Mouse (Mus musculus) c-Kit-positive CD71-positive TER-119-positive erythroid progenitor cells, embryonic 14.5 days (primary cell): ENCODE results near the gene Tpra1.
A peak's percentile ranks its signal among the peaks of the same experiment; 100 is the strongest.

ENCODE experiments used
- DNase-seq: peaks from one replicate; pipeline ENCODE4 v3.0.0-alpha.2; 2013; ENCODE audit warnings: low spot score

Tpra1 gene

DNA sequence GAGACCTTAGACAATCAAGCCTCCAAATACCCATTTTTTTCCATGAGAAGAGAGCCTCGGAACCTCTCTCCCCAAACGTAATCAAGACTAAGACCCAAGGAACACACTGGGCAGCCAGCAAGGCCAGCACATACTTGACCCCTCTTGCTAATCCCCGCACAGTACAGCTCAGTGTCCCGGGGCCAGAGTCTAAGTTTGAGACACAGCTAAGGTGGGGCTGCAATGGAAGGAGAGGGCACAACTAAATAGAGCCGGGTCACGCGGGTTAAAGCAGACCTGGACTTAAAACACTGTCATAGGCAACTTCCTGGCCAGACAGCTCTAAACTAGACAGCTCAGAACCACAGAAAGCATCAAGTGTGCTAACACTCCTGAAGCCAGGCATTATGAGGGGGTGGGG is 11.2 kb upstream of the Tpra1 start:
- DNase-seq: no peak

DNA sequence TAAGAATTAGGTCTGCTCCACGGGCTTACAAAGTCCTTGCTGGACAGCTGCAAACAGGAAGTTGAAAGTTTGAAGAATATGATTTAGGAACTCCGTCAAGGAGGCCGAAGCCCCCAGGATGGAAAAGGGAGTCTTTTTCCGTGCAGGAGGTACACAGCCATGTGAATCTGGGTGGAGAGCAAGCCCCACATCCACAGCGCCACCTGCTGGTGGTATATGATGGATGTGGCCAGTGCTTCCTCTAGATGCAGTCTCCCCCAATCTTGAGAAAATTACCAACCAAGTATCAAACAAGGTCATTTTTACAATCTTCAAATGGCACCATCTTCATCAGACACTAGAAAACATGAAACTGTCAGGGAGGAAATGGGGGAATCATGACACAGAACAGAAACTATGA is 8.5 kb upstream of the Tpra1 start:
- DNase-seq: peak; percentile 58

DNA sequence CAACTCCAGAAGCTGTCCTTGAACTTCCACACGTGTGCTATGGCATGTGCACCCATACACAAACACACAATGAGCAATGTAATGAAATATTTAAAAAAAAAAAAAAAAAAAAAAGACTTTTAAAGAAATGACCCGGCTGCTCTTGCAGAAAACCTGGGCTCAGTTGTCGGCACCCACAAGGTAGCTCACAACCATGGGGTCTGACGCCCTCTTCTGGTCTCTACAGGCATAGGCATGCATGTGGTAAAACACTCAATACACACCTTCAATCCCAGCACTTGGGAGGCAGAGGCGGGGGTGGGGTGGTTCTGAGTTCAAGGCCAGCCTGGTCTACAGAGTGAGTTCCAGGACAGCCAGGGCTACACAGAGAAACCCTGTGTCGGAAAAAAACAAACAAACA is 6.1 kb upstream of the Tpra1 start:
- DNase-seq: no peak

DNA sequence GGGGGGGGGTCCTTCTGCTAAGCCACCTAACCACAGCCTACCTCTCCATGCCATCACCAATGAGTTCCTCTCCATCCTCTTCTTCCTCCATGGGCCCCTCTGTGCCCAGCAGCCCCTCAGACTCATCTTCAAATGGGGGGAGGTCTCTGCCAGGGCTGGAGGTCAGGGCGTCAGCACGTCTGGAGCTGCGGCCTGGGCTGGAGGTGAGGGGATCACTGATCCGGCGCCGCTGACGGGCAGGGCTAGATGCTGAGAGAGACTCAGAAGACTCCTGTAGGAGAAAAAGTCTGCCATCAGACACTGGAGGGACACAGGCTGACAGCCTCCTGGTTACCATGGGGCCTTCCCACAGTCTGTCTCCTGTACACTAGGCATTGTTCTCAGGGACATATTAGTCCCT is 4.8 kb upstream of the Tpra1 start:
- no peak for DNase-seq

DNA sequence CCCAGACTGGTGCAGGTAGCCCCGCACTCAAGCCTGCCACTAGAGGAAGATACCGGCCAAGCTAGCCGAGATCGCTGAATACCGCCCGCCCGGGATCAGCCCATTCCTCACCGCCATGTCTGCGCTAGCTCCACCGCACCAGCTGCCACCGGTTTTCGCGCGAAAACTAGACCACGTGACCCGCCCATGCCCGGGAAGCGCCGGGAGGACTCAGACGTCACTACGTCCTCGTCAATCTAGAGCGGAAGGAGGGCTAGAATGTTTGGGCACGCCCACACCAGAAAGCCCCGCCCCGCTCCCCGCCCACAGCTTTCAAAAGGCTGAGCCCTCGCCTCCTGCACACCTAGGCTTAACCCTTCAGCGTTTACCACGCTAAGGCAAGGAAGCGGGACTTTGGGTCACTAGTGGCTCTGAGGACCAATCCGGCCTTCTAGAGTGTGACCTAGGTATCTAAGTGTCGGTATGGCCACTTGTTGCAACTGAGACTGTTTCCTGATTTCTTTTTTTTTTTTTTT is 3.5 kb upstream of the Tpra1 start, which contains the start of gene Mcm2:
Gene Mcm2 (minus strand): TSS at position 247 of the 515 bp plus-strand sequence.
- peak; percentile 99 for DNase-seq

DNA sequence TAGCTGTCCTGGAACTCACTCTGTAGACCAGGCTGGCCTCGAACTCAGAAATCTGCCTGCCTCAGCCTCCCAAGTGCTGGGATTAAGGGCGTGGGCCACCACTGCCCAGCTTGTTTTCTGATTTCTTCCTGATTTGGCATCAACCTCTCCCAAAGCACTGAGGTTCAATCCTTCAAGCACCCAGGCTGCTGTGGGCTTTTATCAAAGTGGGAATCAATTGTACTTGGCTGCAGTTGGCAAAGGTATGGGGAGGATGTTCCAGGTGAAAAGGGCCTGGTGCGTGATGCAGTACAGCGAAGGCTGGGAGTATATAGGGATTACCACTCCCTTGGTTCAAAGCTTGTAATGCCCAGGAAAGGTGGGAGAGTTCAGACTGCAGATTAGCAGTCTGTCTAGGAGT is 3.0 kb upstream of the Tpra1 start:
- DNase-seq: no peak

DNA sequence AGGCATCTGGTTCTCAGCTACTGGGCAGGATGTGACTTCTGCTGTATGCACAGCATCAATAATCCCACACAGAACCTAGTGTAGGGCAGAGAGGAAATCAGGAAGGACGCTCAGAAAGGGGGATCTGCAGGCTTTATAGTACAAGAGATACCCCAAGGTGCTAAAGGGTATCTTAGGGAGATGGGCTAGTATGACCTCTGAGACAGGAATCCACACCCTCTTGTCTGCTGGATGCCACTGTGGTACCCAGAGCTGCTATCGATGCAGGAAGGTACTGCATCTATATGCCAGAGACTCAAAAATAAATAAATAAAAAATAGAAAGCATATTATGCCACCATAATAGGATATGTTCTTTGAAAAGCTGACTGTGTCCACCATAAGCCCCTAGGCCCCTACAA is 2.4 kb upstream of the Tpra1 start:
- no peak for DNase-seq

DNA sequence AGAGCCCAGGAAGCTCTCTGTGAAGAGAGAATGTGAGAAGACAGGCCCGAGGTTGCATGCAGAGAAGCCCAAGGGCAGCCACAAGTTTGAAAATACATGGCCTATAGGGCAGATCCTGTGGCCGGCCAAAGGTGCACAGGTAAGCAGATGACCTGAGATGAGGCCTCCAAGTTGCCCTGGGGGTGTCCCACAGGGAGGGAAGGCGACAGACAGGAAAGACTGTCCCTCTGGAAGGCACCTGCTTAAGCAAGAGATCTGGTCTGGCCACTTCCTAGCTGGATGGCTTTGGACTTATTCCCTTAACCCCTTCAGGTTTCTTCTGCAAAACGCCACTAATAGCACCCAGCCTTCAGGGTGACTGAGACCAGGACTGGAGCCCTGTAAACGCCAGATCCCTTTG is 580 bp upstream of the Tpra1 start:
- no peak for DNase-seq

DNA sequence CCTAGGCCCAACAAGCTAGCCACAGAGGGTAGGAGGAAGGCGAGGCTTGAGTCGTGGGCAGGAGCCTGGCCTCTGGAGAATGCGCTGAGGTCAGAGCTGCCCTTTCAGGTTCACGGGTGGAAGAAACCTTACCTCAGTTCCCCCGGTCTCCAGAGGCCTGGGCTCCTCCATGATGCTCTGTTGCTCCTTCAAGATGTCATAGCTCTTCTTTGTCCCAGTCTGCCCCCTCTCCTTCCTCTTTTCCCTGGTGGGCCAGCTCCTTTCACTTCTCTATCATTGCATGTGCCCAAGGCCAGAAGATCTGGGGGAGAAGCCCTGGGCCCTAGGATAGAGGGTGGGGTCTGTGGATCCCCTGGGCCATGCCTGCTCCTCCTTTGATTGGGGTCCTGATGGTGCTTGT is 1.7 kb downstream of the Tpra1 start:
- DNase-seq: no peak

DNA sequence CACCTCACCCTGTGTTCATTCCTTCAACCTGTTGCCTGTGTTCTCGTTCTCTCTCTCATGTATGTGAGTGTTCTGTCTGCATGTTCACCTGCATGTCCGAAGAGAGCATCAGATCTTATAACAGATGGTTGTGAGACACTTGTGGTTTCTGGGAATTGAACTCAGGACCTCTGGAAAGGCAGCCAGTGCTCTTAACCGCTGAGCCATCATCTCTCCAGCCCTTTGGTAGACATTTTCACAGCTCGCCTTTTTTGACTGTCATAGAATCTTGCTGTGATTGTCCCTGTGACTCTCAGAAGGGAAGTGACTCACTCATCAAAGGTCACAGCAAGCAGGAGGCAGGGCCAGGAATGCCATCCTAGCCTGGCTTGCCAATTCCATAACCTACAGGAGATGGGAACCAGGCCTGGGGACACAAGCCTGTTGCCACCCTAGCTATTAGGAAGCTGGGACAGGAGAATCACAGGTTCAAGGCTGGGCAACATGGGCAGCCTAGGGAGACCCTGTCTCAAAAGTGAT is 2.5 kb downstream of the Tpra1 start:
- DNase-seq: no peak

DNA sequence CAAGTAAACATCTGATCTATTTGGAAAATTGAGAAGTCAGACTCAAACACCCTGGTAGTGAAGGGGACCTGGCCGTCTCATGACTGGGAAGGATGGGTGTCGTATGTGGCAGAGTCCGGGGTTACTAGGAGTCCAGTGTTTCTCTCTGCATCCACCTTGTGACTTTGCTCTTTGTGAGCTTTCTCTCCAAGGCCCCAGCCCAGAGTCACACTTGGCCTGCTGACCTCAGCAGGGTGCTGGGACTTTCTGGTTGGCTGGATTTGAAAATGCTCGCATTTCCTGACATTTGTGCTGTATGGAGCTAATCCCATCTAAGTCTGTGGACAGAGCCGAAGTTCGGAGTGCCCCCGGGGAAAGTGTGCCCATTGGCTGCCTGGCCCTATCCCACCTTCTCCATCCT is 3.0 kb downstream of the Tpra1 start:
- no peak for DNase-seq

DNA sequence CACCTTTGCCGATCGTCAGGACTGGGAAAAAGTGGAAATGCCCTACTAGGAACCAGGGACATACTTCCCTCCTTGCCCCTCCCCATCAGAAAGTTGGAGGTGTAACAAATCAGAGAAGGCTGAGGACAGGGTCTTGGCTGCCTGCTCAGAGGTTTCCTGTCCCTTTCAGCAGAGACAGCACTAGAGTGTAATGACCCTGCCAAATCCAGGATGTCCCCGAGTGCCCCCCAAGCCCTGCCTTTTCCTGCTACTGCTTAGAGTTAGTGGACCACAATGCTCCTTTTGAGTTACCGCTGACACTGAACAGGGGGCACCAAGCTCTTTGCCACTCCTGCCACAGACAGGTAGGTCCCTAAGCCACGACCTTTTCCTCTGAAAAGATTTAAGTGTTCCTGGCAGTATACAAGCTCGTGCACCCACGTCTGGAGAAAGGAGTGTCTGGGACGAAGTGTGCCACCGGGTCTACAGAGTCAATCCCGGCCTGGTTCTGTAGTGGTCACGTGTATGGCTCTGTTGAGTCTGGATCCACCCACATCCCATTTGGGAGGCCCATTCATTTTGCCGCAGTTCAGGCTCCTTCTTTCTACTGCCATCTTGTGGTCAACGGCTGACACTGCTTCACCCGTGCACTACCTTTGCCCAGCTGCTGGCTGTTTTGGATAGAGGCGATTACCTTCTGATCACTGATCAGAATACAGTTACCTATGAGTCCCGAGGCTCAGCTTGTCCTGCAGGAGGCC is 4.5 kb downstream of the Tpra1 start:
- peak; percentile 83 for DNase-seq

DNA sequence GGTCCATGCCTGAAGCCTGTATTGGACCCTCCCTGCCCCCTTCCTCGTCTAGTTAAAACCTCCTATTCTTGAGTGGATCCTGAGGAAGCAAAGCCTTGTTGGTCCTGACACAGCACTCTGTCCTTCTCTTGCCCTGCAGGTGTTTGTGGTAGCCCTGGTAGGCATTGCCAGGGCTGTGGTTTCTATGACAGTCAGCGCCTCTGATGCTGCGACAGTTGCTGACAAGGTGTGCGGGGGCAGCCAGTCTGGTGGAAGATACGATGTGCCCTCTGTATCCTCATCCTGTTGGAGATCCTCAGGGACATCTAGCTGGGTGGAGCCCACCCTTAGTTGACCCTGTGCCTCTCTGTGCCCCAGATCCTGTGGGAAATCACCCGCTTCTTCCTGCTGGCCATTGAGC is 7.1 kb downstream of the Tpra1 start:
- no peak for DNase-seq

DNA sequence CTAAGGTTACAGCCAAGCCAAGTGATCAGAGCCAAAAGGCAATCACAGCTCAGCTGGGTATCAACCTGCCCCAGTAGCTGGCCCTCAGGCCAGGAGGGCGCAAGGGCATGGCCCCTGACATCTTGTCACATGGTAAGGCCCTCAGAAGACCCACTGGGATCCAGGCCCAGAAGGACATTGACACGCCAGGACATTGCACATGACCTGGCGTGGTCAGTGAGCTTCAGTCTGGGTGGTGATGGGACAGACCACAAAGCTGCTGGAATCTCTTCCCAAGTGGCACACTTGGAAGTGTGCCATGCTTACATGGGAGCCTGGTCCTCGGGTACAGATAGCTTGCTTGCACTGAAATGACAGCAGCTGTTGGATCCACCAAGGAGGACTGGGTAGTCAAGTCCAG is 11.0 kb downstream of the Tpra1 start:
- no peak for DNase-seq

DNA sequence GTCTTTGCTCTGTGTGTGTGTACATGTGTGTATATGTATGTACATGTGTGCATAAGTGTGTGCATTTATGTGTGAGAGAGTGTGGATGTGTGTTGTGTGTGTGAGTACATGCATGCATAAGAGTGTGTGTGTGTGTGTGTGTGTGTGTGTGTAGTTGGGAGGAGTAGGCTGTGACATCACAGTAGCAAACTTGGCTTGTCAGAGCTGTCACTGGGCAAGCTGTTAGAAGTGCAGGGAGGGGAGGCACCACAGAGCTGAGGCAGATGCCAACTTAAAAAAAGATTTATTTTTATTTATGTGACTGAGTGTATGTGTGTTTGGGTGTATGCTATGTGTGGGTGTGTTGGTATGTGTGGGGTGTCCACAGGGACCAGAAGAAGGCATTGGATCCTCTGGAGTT is 11.4 kb downstream of the Tpra1 start:
- DNase-seq: no peak

DNA sequence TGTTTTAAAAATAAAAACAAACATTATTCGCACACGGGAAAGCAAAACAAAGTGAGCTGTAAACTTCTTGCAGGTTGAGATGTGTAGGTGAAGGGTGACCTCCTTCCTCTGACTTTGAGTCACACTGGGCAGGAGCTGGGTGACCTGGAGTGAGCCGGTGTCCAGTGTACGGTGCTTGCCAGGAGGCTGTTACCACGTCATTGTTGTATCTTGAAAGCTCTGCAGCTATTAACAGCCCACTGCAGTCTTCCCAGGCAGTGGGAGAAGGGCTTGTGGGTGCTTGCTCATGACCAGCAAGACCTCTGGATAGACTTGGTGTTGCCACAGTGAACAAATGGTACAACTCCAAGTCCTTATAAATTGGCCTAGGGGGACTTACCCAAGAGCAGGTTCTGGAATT is 12.7 kb downstream of the Tpra1 start:
- no peak for DNase-seq

DNA sequence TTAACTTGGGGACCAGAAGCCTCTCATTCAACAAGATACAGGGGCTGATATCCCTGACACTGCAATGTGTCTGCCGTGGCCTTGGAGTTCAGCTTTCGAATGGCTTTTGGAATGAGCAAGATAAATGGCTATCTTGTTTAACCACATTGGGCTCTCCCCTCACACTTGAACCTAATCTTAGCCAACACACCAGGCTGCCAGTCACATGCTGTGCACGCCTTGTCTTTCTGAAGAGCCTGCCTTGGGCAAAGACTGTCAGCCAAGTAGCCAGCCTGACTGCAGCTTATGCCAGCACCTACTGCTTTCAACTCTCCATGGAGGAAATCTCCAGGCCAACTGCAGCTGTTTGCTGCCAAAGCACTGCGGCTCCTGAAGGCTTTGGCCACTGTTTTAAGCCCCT is 13.5 kb downstream of the Tpra1 start:
- peak; percentile 97 for DNase-seq

DNA sequence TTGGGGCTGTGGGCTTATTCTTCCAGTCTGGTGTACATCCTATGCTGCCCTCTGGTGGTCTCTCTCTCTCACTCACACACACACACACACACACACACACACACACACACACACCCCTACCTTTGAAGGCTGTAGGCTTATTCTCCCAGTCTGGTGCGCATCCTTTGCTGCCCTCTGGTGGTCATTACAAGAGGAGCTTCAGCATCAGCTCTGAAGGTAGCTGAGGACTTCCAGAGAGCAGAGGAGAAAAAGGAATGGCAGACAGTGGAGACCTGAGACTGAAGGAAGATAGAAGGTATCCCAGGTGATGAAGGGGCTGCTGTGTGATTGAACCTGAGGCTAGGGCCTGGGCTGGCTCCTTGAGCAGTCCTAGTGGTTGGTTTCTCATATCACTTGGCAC is 14.1 kb downstream of the Tpra1 start:
- DNase-seq: peak; percentile 84

DNA sequence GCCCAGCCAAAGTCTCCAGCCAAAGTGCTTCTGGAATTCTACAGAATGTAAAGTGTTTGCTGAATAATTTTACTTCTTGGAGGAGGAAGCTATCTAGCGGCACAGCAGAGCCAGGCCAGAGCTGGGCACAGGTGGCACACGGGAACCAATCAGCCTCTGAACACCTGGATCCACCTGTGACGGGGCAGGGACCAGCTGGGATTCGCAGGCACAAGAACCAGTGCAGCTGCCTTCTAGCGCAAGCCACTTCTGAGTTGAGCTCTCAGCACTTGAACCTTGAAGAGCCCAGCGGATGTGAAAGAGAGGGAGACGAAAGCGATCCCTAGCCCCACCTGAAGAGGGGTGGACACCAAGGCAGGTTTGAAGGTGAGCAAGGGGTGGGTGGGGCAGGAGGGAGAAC is 16.8 kb downstream of the Tpra1 start:
- no peak for DNase-seq

DNA sequence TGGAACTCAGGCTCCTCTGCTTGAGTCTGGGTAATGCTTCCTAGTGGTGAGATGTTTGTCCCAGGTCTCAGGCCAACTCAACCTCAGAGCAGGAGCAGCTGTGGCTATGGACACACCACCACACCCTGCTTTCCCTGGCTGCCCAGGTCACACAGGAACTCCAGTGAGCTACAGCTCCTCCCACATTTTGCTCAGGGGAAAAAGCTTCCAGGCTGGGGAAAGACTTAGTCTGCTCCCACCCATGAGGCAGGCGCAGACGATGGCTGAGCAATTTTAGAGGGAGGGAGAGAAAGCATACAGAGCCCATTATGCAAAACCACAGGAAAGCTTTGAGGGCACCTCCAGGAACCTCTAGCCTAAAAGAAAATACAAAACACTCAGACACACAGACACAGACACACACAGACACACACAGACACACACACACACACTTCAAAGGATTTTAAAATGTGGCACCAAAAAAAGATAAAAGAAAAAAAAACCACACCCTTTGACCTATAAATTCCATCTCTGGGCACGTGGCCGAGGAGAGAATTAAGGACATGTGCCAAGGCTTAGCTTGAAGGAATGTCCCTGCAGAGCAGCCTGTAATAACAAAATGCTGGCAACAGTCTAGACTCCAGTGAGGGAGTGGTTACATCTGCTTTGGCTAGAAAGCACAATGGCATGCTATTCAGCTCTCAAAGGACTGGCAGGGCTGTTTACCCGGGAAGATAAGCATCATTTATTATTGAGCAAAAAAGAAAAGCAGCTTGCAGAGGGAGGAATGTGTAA is 22.6 kb downstream of the Tpra1 start:
- no peak for DNase-seq

DNA sequence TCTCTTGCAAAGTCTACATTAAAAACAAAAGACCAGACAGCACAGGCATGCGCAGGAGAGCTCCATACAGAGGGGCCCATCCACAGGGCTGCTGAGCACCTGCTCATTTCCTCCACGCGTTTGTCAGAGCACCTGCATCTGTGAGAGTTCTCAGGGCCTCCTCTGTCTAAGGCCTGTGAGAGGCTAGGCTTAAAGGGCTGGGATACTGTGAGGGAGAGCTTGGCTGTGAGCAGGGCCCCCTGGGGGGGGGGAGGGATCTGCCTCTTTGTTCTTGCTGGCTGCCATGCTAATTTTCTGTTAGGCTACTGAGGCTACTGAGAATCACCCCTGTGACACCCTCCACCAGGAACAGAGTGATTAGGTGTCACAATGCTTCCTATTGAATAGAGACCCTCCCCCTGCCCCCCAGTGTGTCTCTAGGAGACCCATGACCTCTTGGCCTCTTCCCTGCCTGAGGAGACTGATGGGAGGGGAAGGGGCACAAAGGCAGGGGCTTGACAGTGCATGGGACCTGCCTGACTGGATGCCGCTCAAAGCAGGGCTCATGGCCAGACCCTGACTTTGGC is 23.7 kb downstream of the Tpra1 start:
- DNase-seq: no peak

DNA sequence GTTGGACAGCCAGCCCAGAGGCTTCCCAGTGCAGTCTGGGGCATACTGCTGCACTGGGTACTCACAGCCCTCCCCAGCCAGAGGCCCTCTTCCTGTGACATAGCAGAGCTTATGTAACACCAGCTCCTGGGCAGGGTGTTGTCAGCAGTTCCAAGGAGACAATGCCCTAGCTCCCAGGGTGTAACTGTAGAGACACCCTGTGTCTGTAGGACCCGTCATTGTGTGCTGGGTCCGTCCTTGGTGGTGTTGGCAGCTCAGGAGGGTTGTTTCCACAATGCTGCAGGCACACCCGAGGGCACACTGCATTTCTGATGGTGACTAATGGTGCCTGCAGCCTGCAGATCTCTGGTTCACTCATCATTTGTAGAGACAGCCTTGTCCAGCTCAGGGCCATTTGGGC is 24.8 kb downstream of the Tpra1 start:
- no peak for DNase-seq

DNA sequence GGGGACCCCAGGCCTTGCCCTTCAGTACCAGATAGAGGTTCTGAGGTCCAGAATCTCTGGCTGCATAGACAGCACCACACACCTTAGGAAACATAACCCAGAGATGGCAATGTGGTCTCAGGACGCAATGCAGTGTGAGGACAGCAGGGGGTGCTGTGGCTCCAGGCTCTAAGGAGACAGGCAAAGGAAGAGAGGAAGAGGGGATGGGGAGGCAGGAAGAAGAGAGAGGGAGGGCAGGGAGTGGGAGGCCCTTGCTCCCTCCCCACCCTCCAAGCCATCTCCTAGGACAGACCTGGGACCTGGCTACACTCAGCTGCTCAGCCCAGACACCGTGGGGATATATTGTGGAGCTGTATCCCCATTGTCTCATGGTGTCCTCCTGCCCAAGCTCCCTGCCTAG is 25.5 kb downstream of the Tpra1 start:
- DNase-seq: peak; percentile 53
